Mouse (Mus musculus) left cerebral cortex, adult 2 months (tissue): ENCODE results near the gene Nfkbiz. TPM values are rescaled to one million over a fixed set of nuclear protein-coding genes. Genes with fewer than 3 reads are reported as not detected.

Source experiments
- DNase-seq, 2 experiments: peaks; one replicate each; pipeline ENCODE4 v3.0.0; 2021 to 2022; ENCODE audit warnings: low spot score in 2 of 2, mixed read lengths in 1 of 2; ENCODE audit errors: extremely low spot score in 1 of 2
- H3K27ac ChIP-seq: fragments of 200-600 bp; 2 replicates; pipeline ENCODE4 v1.8.1; 2022
- H3K4me3 ChIP-seq: fragments of 200-600 bp; 2 replicates; pipeline ENCODE4 v1.8.1; 2022
- CTCF ChIP-seq: fragments of 200-600 bp; IDR thresholded peaks from 2 replicates; pipeline ENCODE4 v1.8.1; 2022; ENCODE audit warnings: antibody characterized with exemption, mild to moderate bottlenecking, moderate library complexity
- intact Hi-C: fragments of 180-260 bp; cut with DNase I; formaldehyde crosslinking; loops from one replicate; pipeline ENCODE4 v1.15.1; 2025
- total RNA-seq, 2 experiments: library from RNA; stranded (reverse); gene quantifications; 2 replicates each; pipeline ENCODE4 v1.2.3; 2021

Gene Nfkbiz
- total RNA-seq, 2 experiments from 2014 or later: 4.8 to 5.3 TPM

- Histone ChIP-seq H3K27ac (no peak overlapping the region), H3K4me3 (no peak overlapping the region)
- intact Hi-C loops: no loop called here
- no peak for TF ChIP-seq CTCF
- DNase-seq: no peak
Measured at GRCm38 (mm10) chr16:55789291-55789690, 49.4 kb downstream of the Nfkbiz start.

- intact Hi-C loops: no loop called here
- no peak for TF ChIP-seq CTCF
- Histone ChIP-seq H3K4me3 (no peak overlapping the region), H3K27ac (no peak overlapping the region)
- DNase-seq: no peak
Measured at GRCm38 (mm10) chr16:55788671-55789070, 50.0 kb downstream of the Nfkbiz start.

- no peak overlapping the region for H3K4me3 ChIP-seq
- no peak overlapping the region for H3K27ac ChIP-seq
- intact Hi-C loops: no loop called here
- DNase-seq: no peak
- TF ChIP-seq CTCF: no peak
Measured at GRCm38 (mm10) chr16:55787385-55788072, 51.2 kb downstream of the Nfkbiz start.

GRCm38 (mm10) chr16:55784379-55784778, 54.3 kb downstream of the Nfkbiz start:
- no peak for TF ChIP-seq CTCF
- intact Hi-C loops: no loop called here
- no peak for DNase-seq
- Histone ChIP-seq H3K4me3 (no peak overlapping the region), H3K27ac (no peak overlapping the region)

- intact Hi-C loops: no loop called here
- TF ChIP-seq CTCF: no peak
- no peak overlapping the region for H3K27ac ChIP-seq
- H3K4me3 ChIP-seq: no peak overlapping the region
- no peak for DNase-seq
Measured at GRCm38 (mm10) chr16:55783923-55784322, 54.8 kb downstream of the Nfkbiz start.

GRCm38 (mm10) chr16:55782911-55783310, 55.8 kb downstream of the Nfkbiz start:
- H3K27ac ChIP-seq: no peak overlapping the region
- intact Hi-C loops: no loop called here
- no peak for TF ChIP-seq CTCF

GRCm38 (mm10) chr16:55781809-55782208, 56.9 kb downstream of the Nfkbiz start:
- TF ChIP-seq CTCF: no peak
- no peak for DNase-seq
- intact Hi-C loops: no loop called here
- H3K27ac ChIP-seq: no peak overlapping the region
- H3K4me3 ChIP-seq: no peak overlapping the region

More at GRCm38 (mm10) chr16:55782911-55783310, 55.8 kb downstream of the Nfkbiz start:
- no peak for DNase-seq
- H3K4me3 ChIP-seq: no peak overlapping the region

- no peak for DNase-seq
- Histone ChIP-seq H3K27ac (no peak overlapping the region), H3K4me3 (no peak overlapping the region)
- TF ChIP-seq CTCF: no peak
- intact Hi-C loops: no loop called here
Measured at GRCm38 (mm10) chr16:55780958-55781558, 57.6 kb downstream of the Nfkbiz start.

GRCm38 (mm10) chr16:55776329-55776728, 62.4 kb downstream of the Nfkbiz start:
- intact Hi-C loops: no loop called here
- no peak for DNase-seq
- Histone ChIP-seq H3K27ac (no peak overlapping the region), H3K4me3 (no peak overlapping the region)
- no peak for TF ChIP-seq CTCF

GRCm38 (mm10) chr16:55770247-55770646, 68.5 kb downstream of the Nfkbiz start:
- no peak for TF ChIP-seq CTCF
- Histone ChIP-seq H3K27ac (no peak overlapping the region), H3K4me3 (no peak overlapping the region)
- DNase-seq: no peak
- intact Hi-C loops: no loop called here

Other genes with a start within 250 kb of the Nfkbiz start
- gene Nxpe3, start 56.4 kb upstream of the Nfkbiz start, total RNA-seq: 10 to 100 TPM in 1 of 2 experiments, 1 to 10 TPM in 1; 9.4 to 10.9 TPM
- gene Cep97, start 96.0 kb upstream of the Nfkbiz start, total RNA-seq: 10 to 100 TPM; 12.6 to 13.1 TPM
- gene Rpl24, start 127.4 kb upstream of the Nfkbiz start, total RNA-seq: 100 to 1,000 TPM; 376 to 411 TPM
- gene Zbtb11, start 135.0 kb upstream of the Nfkbiz start, total RNA-seq: 10 to 100 TPM; 50.3 to 54.9 TPM
- gene Pcnp, start 190.8 kb upstream of the Nfkbiz start, total RNA-seq: 100 to 1,000 TPM; 164 to 167 TPM
- 10 to 100 TPM in 1 of 2 experiments, 1 to 10 TPM in 1; 9.6 to 10.2 TPM for gene Trmt10c, start 198.9 kb upstream of the Nfkbiz start, total RNA-seq
- 10 to 100 TPM; 41.7 to 44.4 TPM for gene Senp7, start 209.4 kb upstream of the Nfkbiz start, total RNA-seq